Mouse (Mus musculus): Measurements from ENCODE around the gene Tmem54. TPM values are rescaled to one million over a fixed set of nuclear protein-coding genes. Genes with fewer than 3 reads are reported as not detected.

Tmem54 gene
- polyA plus RNA-seq, 3 experiments from 2014 or later, result not detected

- ATAC-seq, result no peak
Observed at GRCm38 (mm10) chr4:129102133-129102829, 3.1 kb upstream of the Tmem54 start.

- ATAC-seq, result no peak
Observed at GRCm38 (mm10) chr4:129106073-129106472, 725 bp downstream of the Tmem54 start.

- ATAC-seq, result no peak
Observed at GRCm38 (mm10) chr4:129107348-129107899, 2.1 kb downstream of the Tmem54 start.

GRCm38 (mm10) chr4:129108624-129109023 is 3.3 kb downstream of the Tmem54 start:
- no peak for ATAC-seq

GRCm38 (mm10) chr4:129110804-129111203 is 5.5 kb downstream of the Tmem54 start:
- ATAC-seq, result no peak

GRCm38 (mm10) chr4:129111350-129111749 is 6.0 kb downstream of the Tmem54 start:
- no peak for ATAC-seq

GRCm38 (mm10) chr4:129112231-129112630 is 6.9 kb downstream of the Tmem54 start:
- no peak for ATAC-seq

GRCm38 (mm10) chr4:129113083-129113988 is 8.0 kb downstream of the Tmem54 start:
- peak; percentile 14 for ATAC-seq

- no peak for ATAC-seq
Observed at GRCm38 (mm10) chr4:129116703-129117102, 11.4 kb downstream of the Tmem54 start.

- no peak for ATAC-seq
Observed at GRCm38 (mm10) chr4:129117720-129118510, 12.6 kb downstream of the Tmem54 start.

- no peak for ATAC-seq
Observed at GRCm38 (mm10) chr4:129119708-129120107, 14.4 kb downstream of the Tmem54 start.

- ATAC-seq, result peak; percentile 52
Observed at GRCm38 (mm10) chr4:129120520-129121445, 15.4 kb downstream of the Tmem54 start.

- no peak for ATAC-seq
Observed at GRCm38 (mm10) chr4:129121569-129122086, 16.3 kb downstream of the Tmem54 start, which contains the start of gene Hpca. Gene Hpca (minus strand): TSS chr4:129122036.

GRCm38 (mm10) chr4:129122107-129122506 is 16.8 kb downstream of the Tmem54 start:
- no peak for ATAC-seq

GRCm38 (mm10) chr4:129122719-129123118 is 17.4 kb downstream of the Tmem54 start:
- ATAC-seq, result no peak

- ATAC-seq, result no peak
Observed at GRCm38 (mm10) chr4:129124652-129125146, 19.4 kb downstream of the Tmem54 start.

- ATAC-seq, result no peak
Observed at GRCm38 (mm10) chr4:129125736-129126451, 20.5 kb downstream of the Tmem54 start.

- no peak for ATAC-seq
Observed at GRCm38 (mm10) chr4:129128582-129129338, 23.4 kb downstream of the Tmem54 start.

- no peak for ATAC-seq
Observed at GRCm38 (mm10) chr4:129129387-129129786, 24.0 kb downstream of the Tmem54 start.

All from inflammation-experienced regulatory T-cells, adult 6 months (primary cell).